Mouse (Mus musculus): Measurements from ENCODE around the gene Frat2. TPM values are rescaled to one million over a fixed set of nuclear protein-coding genes. Genes with fewer than 3 reads are reported as not detected.

Gene Frat2
- polyA plus RNA-seq, 1 experiment from 2014 or later = 15.1 TPM

DNA sequence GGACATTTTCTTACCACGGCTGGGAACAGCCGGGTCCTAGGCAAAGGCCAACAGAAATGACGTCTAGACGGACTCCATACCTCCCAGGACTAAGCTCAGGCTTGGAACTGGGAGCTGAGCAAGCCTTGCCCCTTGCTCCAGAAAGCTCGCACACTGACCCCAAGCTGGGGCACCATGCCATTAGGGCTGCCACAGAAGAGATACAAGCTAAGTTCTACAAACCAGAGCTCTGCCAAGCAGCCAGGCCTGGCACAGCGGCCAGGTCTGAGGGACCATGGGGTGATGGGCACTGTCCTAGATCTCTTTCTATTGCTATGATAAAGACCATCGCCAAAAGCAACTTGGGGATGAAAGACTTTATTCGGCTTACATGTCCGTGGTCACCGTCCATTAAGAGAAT, 35.4 kb downstream of the Frat2 start:
- no peaks in the 10 kb centered on the region for H3K27me3 ChIP-seq
- no peaks in the 10 kb centered on the region for H3K36me3 ChIP-seq
- H3K4me3 ChIP-seq = no peak overlapping the region
- H3K4me2 ChIP-seq (replicated peaks) = no peak overlapping the region
- H3K4me1 ChIP-seq = no peaks in the 10 kb centered on the region
- no peak for ATAC-seq (ENCODE audit: low FRiP score, low read depth)
- peaks cover 5% of the 10 kb centered on the region; the same call in 1 of the 2 replicates for H3K9me3 ChIP-seq
- no peak overlapping the region for H3K27ac ChIP-seq (replicated peaks)
- H3K9ac ChIP-seq (replicated peaks) = no peak overlapping the region
- 94% methylated on average over 10 of the region's 10 CpGs for WGBS

DNA sequence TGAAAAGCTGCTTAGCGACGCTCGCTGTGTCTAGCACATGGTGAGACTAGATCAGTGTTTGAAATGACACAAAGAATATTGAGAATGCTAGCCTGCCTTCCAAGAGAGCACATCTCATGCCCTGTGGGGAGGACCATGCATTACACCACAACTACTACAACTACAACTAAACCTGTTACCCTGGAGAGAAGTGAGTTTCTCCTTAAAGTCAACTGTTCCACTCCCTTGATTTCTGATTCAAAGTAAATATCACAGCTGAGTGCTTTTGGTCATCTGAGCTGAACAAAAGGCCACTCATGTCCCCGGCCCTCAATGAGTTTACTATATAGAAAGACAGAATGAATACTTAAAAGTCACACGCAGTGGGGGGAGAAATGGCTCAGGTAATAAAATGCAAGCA, 37.9 kb downstream of the Frat2 start:
- H3K4me2 ChIP-seq (replicated peaks) = no peak overlapping the region
- ATAC-seq (ENCODE audit: low FRiP score, low read depth) = no peak
- no peak overlapping the region for H3K4me3 ChIP-seq
- H3K27me3 ChIP-seq = no peaks in the 10 kb centered on the region
- H3K9me3 ChIP-seq = peaks cover 5% of the 10 kb centered on the region
- no peak overlapping the region for H3K9ac ChIP-seq (replicated peaks)
- 77% methylated on average over 5 of the region's 5 CpGs for WGBS
- no peak overlapping the region for H3K27ac ChIP-seq (replicated peaks)
- H3K4me1 ChIP-seq = no peaks in the 10 kb centered on the region
- no peaks in the 10 kb centered on the region for H3K36me3 ChIP-seq

DNA sequence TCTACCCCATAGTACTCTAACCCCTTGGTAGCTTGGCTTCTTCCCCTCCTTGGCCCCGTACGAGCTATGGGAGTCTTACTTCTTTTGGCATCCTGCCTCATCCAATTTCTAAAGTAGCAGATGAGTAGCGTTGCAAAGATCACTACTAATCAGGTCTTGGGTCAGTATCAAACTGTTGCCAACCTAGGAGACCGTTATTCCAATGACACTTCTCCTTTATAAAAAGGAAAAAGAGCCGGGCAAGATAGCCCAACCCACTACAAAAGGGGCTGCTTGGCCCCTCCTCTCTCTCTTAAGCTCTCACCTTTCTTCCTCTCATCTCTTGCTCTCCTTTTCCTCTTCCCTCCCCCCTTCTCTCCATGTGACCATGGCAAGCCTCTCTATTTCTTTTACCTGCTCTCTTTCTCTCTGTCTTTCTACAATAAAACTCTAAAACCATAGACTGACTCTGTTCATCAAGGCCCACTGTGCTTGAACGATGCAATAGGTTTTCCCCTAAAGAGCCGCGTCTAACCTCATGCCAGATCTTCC, 39.8 kb downstream of the Frat2 start:
- H3K9me3 ChIP-seq = no peaks in the 10 kb centered on the region; the same call in 1 of the 2 replicates
- no peaks in the 10 kb centered on the region for H3K27me3 ChIP-seq
- ATAC-seq (ENCODE audit: low FRiP score, low read depth) = no peak
- no peak overlapping the region for H3K9ac ChIP-seq (replicated peaks)
- H3K4me2 ChIP-seq (replicated peaks) = no peak overlapping the region
- no peak overlapping the region for H3K4me3 ChIP-seq
- H3K27ac ChIP-seq (replicated peaks) = no peak overlapping the region
- 81% methylated on average over 8 of the region's 8 CpGs for WGBS
- 0 out of 2 replicates have a peak, but pooled peaks cover 2% of the 10 kb centered on the region for H3K4me1 ChIP-seq
- no peaks in the 10 kb centered on the region for H3K36me3 ChIP-seq

DNA sequence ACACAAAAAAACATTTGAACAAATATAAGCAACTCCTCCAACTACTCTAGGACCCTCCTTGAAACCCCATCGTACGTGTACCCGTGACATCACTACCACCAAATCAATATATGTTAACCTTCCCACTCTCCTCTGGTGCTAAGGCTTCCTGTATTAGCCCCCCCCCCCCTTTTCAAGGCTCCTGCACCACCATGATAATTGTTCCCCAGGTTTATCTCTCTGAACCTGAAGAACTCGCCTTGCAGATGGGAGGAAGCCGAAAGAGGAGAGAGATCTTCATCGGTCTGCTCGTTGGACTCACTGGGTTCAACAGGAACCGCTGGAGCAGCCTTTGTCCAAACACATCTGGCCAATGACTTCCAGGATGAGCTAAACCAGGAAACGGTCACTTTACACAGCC, 40.4 kb downstream of the Frat2 start:
- ATAC-seq (ENCODE audit: low FRiP score, low read depth) = no peak
- H3K4me2 ChIP-seq (replicated peaks) = no peak overlapping the region
- WGBS = 89% methylated on average over 9 of the region's 9 CpGs

DNA sequence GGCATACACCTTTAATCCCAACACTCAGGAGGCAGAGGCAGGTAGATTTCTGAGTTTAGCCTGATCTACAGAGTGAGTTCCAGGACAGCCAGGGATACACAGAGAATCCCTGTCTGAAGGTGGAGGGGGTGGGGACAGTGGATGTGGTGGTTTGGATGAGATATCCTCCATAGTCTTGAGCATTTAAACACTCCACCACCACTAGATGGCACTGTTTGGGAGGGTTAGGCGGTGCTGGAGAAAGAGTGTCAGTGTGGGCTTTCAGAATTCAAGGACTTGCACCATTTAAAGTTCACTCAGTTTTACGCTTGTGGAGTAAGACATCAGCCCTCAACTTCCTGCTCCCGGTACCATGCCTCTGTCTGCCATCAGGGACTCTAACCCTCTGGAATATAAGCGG, 42.1 kb downstream of the Frat2 start:
- no peak for ATAC-seq (ENCODE audit: low FRiP score, low read depth)
- Histone ChIP-seq H3K36me3 (no peaks in the 10 kb centered on the region), H3K9me3 (no peaks in the 10 kb centered on the region; the same call in 1 of the 2 replicates), H3K9ac (replicated peaks) (no peak overlapping the region), H3K27ac (replicated peaks) (no peak overlapping the region), H3K4me3 (no peak overlapping the region), H3K27me3 (no peaks in the 10 kb centered on the region), H3K4me2 (replicated peaks) (no peak overlapping the region), H3K4me1 (peaks cover 7% of the 10 kb centered on the region)
- WGBS = 94% methylated on average over 4 of the region's 4 CpGs

More for the DNA sequence above, 40.4 kb downstream of the Frat2 start:
- H3K4me3 ChIP-seq = no peak overlapping the region
- 0 out of 2 replicates have a peak, but pooled peaks cover 2% of the 10 kb centered on the region for H3K4me1 ChIP-seq
- no peaks in the 10 kb centered on the region for H3K27me3 ChIP-seq
- no peak overlapping the region for H3K27ac ChIP-seq (replicated peaks)
- no peak overlapping the region for H3K9ac ChIP-seq (replicated peaks)
- no peaks in the 10 kb centered on the region for H3K36me3 ChIP-seq
- H3K9me3 ChIP-seq = no peaks in the 10 kb centered on the region; the same call in 1 of the 2 replicates

DNA sequence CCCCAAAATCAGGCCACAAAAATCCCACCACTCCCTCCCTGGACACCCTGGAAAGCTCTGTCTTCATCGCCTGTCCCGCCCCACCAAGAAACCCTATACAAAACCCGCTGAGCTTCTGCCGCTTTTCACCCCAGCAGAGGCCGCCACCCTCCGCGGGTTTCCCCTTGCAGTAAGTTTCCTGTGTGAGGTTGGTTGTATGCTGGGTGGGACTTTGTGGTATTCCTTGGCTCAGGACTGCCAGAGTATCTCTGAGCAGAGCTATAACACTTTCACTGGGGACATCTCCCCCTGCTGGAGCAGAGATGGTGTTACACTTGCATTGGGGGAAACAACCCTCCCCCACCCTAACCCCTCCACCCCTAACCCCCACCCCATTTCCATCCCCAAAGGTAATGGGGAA, 44.6 kb downstream of the Frat2 start:
- Histone ChIP-seq H3K27me3 (no peaks in the 10 kb centered on the region; the same call in 1 of the 2 replicates), H3K36me3 (no peaks in the 10 kb centered on the region), H3K9me3 (no peaks in the 10 kb centered on the region; the same call in 1 of the 2 replicates), H3K4me1 (peaks cover 19% of the 10 kb centered on the region), H3K4me2 (replicated peaks) (no peak overlapping the region), H3K27ac (replicated peaks) (no peak overlapping the region), H3K9ac (replicated peaks) (no peak overlapping the region), H3K4me3 (no peak overlapping the region)
- ATAC-seq (ENCODE audit: low FRiP score, low read depth) = no peak
- WGBS = 41% methylated on average over 7 of the region's 7 CpGs

DNA sequence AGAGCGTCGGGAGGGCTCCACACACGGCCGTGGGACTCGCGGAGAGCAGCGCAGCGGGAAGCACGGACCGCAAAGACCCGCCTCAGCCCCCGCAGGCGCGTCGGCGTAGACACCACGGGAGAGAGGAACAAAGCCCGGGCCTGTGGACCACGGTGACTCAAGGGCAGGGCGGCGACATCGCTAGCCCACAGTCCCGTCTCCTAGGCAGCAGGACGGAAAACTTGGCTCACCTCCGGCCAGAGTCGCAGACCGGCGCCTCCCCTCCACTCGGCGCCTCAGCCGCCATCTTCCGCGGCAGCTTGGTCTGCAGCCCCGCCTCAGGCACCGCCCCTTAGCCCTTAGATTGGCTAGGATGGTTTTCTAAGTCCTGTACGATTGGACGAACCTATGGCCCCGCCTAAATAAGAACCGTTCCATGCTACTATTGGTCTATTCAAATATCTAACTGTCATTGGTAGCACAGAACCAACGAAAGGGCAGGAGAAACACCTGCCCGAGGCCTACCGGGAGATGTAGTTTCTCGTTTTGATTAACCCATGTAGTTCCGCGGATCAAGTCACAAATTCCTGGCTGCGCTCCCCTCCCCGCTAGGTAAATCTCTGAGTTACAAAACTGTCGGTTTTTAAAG, 46.1 kb downstream of the Frat2 start, which contains the start of gene Arhgap19:
Gene Arhgap19 (minus strand): TSS at position 306 of the 628 bp plus-strand sequence.
- ATAC-seq (ENCODE audit: low FRiP score, low read depth) = peak; percentile 100
- H3K4me2 ChIP-seq (replicated peaks) = peak within 1 kb of the TSS; percentile 72
- no peaks in the 10 kb centered on the region; the same call in 1 of the 2 replicates for H3K27me3 ChIP-seq
- peak within 1 kb of the TSS; percentile 78 for H3K27ac ChIP-seq (replicated peaks)
- under 1% methylated on average over 45 of the region's 48 CpGs for WGBS
- H3K9ac ChIP-seq (replicated peaks) = peak within 1 kb of the TSS; percentile 85
- peak within 1 kb of the TSS; percentile 90 for H3K4me3 ChIP-seq
- no peaks in the 10 kb centered on the region; the same call in 1 of the 2 replicates for H3K9me3 ChIP-seq
- no peaks in the 10 kb centered on the region for H3K36me3 ChIP-seq
- peaks cover 19% of the 10 kb centered on the region for H3K4me1 ChIP-seq

DNA sequence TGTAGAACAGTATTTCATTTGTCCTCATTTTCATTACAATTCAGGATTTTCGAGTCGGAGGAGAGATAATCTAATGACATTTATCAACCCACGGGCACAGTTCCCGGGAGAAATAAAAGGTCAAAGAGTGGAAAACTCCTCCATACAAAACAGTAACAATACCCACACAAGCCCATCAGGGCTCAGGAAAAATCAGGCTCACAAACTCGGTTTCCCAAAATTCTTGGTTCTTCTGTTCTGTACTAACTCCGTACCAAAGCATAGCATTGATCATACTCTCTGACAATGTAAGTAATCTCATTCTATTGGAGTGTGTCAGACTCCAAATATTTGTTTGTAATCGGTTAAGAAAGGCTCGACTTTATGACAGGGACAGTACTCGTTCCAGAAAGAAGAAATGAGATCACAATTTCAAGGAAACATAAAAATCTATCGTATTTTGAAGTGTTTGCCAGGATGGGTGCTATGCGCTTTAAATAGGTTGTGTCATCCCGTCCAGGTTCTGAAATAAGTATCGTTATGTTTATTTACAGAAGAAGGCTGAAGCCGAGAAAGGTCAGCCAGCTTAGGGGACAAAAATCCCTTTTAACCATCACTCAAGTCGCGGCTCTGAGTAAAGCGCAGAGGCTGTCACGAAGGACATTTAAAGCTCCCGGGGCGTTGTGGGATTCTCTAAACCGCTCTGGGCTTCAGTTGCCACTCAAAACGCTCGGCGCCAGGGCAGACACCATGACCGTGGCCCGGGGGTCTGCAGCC, 46.8 kb downstream of the Frat2 start:
- 4% methylated on average over 26 of the region's 26 CpGs for WGBS
- no peaks in the 10 kb centered on the region; the same call in 1 of the 2 replicates for H3K9me3 ChIP-seq
- peak overlapping the region; percentile 72 for H3K4me2 ChIP-seq (replicated peaks)
- H3K27me3 ChIP-seq = no peaks in the 10 kb centered on the region; the same call in 1 of the 2 replicates
- peak overlapping the region; percentile 90 for H3K4me3 ChIP-seq
- H3K4me1 ChIP-seq = peaks cover 20% of the 10 kb centered on the region
- peak overlapping the region; percentile 78 for H3K27ac ChIP-seq (replicated peaks)
- H3K9ac ChIP-seq (replicated peaks) = peak overlapping the region; percentile 85
- H3K36me3 ChIP-seq = no peaks in the 10 kb centered on the region
- ATAC-seq (ENCODE audit: low FRiP score, low read depth) = no peak

DNA sequence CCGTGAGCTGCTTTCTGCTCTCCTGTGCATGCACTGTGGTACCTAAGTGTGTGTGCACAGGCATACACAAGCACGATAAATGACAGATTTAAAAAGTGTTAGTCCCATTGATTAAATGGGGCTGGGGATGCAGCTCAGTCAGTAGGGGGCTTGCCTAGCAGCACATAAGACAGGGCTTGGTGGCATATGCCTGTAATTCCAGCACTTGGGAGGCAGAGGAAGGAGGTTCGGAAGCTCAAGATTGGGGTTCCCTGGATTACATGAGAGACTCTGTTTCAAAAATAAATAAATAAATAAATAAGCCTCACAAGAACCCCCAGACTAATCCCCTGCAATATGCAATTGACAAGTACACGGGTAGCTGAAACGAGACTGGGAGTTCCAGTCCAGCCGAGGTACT, 47.5 kb downstream of the Frat2 start:
- Histone ChIP-seq H3K27me3 (no peaks in the 10 kb centered on the region; the same call in 1 of the 2 replicates), H3K27ac (replicated peaks) (no peak overlapping the region), H3K36me3 (no peaks in the 10 kb centered on the region), H3K9ac (replicated peaks) (peak overlapping the region; percentile 85; the same call in 1 of the 2 replicates), H3K9me3 (no peaks in the 10 kb centered on the region), H3K4me1 (peaks cover 23% of the 10 kb centered on the region), H3K4me2 (replicated peaks) (peak overlapping the region; percentile 72), H3K4me3 (peak overlapping the region; percentile 90)
- WGBS = 43% methylated on average over 6 of the region's 6 CpGs
- no peak for ATAC-seq (ENCODE audit: low FRiP score, low read depth)

DNA sequence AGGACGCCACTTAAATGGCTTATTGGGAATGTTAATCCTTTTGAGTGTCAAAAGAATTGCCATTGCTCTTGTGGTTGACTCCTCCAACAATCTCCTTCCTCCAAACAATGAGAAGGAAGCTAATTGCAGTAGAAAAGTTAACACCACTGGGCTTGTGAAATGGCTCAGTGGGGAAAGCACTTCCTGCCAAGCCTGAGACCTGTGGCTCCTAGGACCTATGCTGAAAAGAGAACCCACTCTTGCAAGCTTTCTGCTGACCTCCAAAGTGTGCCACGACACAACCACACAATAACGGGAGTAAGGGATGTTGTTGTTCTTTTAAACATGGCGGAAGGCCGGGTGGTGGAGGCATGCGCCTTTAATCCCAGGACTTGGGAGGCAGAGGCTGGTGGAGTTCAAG, 50.4 kb downstream of the Frat2 start:
- Histone ChIP-seq H3K36me3 (no peaks in the 10 kb centered on the region), H3K4me2 (replicated peaks) (no peak overlapping the region), H3K4me3 (no peak overlapping the region), H3K27ac (replicated peaks) (no peak overlapping the region), H3K27me3 (no peaks in the 10 kb centered on the region; the same call in 1 of the 2 replicates), H3K4me1 (peaks cover 28% of the 10 kb centered on the region), H3K9ac (replicated peaks) (no peak overlapping the region), H3K9me3 (no peaks in the 10 kb centered on the region)
- WGBS = 83% methylated on average over 6 of the region's 6 CpGs
- ATAC-seq (ENCODE audit: low FRiP score, low read depth) = no peak

DNA sequence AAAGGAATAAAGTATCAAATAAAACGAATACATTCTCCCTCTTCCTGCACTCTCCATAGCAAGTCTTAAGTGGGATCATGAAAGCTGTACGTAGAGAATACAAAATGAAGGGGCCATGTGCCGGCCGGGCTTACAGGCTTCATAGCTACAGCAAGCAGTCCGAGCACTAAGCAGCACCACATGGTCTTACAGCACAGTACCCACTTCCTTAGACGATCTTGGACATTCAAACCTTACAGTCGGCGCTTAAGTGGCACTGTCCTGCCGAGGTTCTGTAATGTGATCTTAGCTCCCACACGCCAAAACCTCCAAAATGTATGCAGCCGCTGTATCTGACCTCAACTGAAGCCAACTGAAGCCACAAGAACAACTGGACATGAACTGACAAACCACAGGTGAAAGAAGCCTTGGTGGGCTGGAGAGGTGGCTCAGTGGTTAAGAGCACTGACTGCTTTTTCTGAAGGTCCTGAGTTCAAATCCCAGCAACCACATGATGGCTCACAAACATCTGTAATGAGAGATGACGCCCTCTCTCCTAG, 51.1 kb downstream of the Frat2 start:
- ATAC-seq (ENCODE audit: low FRiP score, low read depth) = no peak
- Histone ChIP-seq H3K9me3 (no peaks in the 10 kb centered on the region), H3K4me1 (peaks cover 28% of the 10 kb centered on the region), H3K27ac (replicated peaks) (no peak overlapping the region), H3K4me2 (replicated peaks) (no peak overlapping the region), H3K27me3 (no peaks in the 10 kb centered on the region; the same call in 1 of the 2 replicates), H3K36me3 (no peaks in the 10 kb centered on the region), H3K9ac (replicated peaks) (no peak overlapping the region), H3K4me3 (no peak overlapping the region)
- WGBS = 78% methylated on average over 12 of the region's 12 CpGs
